12 mouse cellular contexts compared by ENCODE assay signal in the genomic region with DNA sequence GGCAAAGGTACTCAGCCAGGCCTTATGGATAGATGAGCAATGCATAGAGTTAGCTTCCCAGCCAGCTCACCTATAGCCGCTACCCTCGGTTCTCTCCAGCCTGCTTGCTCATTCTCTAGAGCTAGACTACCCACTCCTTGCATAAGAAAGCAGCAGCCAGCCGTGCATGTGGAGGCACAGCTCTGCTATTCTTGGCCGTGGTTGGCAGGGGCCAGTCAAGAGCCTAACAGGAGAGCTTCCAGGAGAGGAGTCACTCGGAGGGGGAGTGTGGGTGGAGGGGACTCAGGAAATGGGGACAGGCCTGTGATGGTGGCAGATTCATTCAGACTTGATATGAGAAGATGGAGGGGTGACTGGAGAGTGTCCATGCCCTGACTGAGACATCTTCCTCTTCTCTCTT. TPM values are rescaled to one million over a fixed set of nuclear protein-coding genes. Genes with fewer than 3 reads are reported as not detected.
A peak's percentile ranks its signal among the peaks of the same experiment; 100 is the strongest.
DNase-seq lines count a peak whose midpoint lies in the region; ATAC-seq lines count a peak whose summit lies in the region.
"Had no signal": no experiment of that assay in that cellular context is flagged by ENCODE, and none has a peak within 500 bp of the region (broad histone marks: within the 10 kb centered on the region; RNA-seq: fewer than 3 reads in every experiment).

No protein-coding gene starts in this region.

- H3K4me2 ChIP-seq in heart, embryonic 14.5 days (ENCODE audit: low read length): no peak overlapping the region
- no peak overlapping the region for H3K4me2 ChIP-seq in forebrain, embryonic 12.5 days
- H3K4me2 ChIP-seq: liver, embryonic 12.5 days had no signal

- DNase-seq in cerebellum, adult 18-20 months: peak; percentile 46 to 52
- no peak for DNase-seq in cerebellum, adult 8-10 months
- DNase-seq in layer of hippocampus, adult 8-10 months (ENCODE audit: low spot score in 2 of 2): peak; percentile 67 to 79
- no peak for DNase-seq in layer of hippocampus, adult 11-12 months (ENCODE audit: low spot score)
- peak; percentile 78 to 85 for DNase-seq in right cerebral cortex, postnatal 10 days (ENCODE audit: low spot score in 2 of 2)
- DNase-seq: kidney, postnatal 14 days; lung, postnatal 4 days had no signal

- ATAC-seq in heart, embryonic 14.5 days (ENCODE audit: insufficient number of reproducible peaks, insufficient read depth, low FRiP score, low read depth): no peak
- no peak for ATAC-seq in forebrain, embryonic 12.5 days (ENCODE audit: low FRiP score)
- ATAC-seq in megakaryocyte progenitor cell, adult 5-6 weeks (replicated peaks; ENCODE audit: poor library complexity): no peak
- ATAC-seq: liver, embryonic 12.5 days had no signal

- H3K4me1 ChIP-seq in heart, embryonic 14.5 days (ENCODE audit: control insufficient read depth in 2 of 2, insufficient read depth in 2 of 2, low read length in 2 of 2): peaks cover 30 to 65% of the 10 kb centered on the region in 2 experiments
- peaks cover 32% of the 10 kb centered on the region for H3K4me1 ChIP-seq in forebrain, embryonic 12.5 days

- H3K27ac ChIP-seq in heart, embryonic 14.5 days (replicated peaks in 1 of 2; ENCODE audit: control insufficient read depth in 1 of 2, insufficient read depth in 1 of 2, low read depth in 2 of 2, low read length in 2 of 2): peak overlapping the region in 1 of 2 experiments; percentile 33; a peak in 2 of 4 replicates
- H3K27ac ChIP-seq in forebrain, embryonic 12.5 days: no peak overlapping the region
- H3K27ac ChIP-seq: liver, embryonic 12.5 days had no signal

- H3K9me3 ChIP-seq in heart, embryonic 14.5 days (ENCODE audit: control insufficient read depth, low read length): no peaks in the 10 kb centered on the region
- no peaks in the 10 kb centered on the region for H3K9me3 ChIP-seq in forebrain, embryonic 12.5 days
- H3K9me3 ChIP-seq: liver, embryonic 12.5 days had no signal

- no peaks in the 10 kb centered on the region for H3K27me3 ChIP-seq in heart, embryonic 14.5 days (ENCODE audit: control insufficient read depth, insufficient read depth, low read length)
- no peaks in the 10 kb centered on the region for H3K27me3 ChIP-seq in forebrain, embryonic 12.5 days
- H3K27me3 ChIP-seq: liver, embryonic 12.5 days had no signal

- WGBS in heart, embryonic 14.5 days: 38% methylated on average over 5 of the region's 5 CpGs
- WGBS in forebrain, embryonic 12.5 days: 83% methylated on average over 5 of the region's 5 CpGs

- peak overlapping the region; percentile 32; the same call in 1 of the 2 replicates for H3K9ac ChIP-seq in heart, embryonic 14.5 days (ENCODE audit: low read length)
- H3K9ac ChIP-seq in forebrain, embryonic 12.5 days: no peak overlapping the region
- H3K9ac ChIP-seq: liver, embryonic 12.5 days had no signal

- H3K4me3 ChIP-seq in heart, embryonic 14.5 days (ENCODE audit: control insufficient read depth in 1 of 2, insufficient read depth in 1 of 2, low read depth in 1 of 2, low read length in 2 of 2): no peak overlapping the region
- H3K4me3 ChIP-seq in forebrain, embryonic 12.5 days (replicated peaks): no peak overlapping the region
- H3K4me3 ChIP-seq: liver, embryonic 12.5 days; myocyte had no signal

- peaks cover 63% of the 10 kb centered on the region for H3K36me3 ChIP-seq in heart, embryonic 14.5 days (ENCODE audit: control insufficient read depth, insufficient read depth, low read length)
- H3K36me3 ChIP-seq in forebrain, embryonic 12.5 days (replicated peaks): peaks cover 63% of the 10 kb centered on the region

RNA-seq across cellular contexts. Expression of gene Fkrp, which starts 7.2 kb away (rescaled TPM):
- 10 to 100 TPM; 45.2 to 50.7 (median 45.8) TPM for total RNA-seq in layer of hippocampus, adult 8-10 months (2022)
- polyA plus RNA-seq in heart, embryonic 14.5 days (2014; fragmentation: Nextera tagmentation; extraction: Ambion mirVana): 30.3 and 30.9 TPM in 2 replicates
- 30.5 and 31.4 TPM in 2 replicates for polyA plus RNA-seq in forebrain, embryonic 12.5 days (2016; fragmentation: Nextera tagmentation; extraction: Ambion mirVana)
- total RNA-seq in megakaryocyte progenitor cell, adult 5-6 weeks (2015): 11.5 and 13.1 TPM in 2 replicates
- 9.8 and 14.3 TPM in 2 replicates for total RNA-seq in megakaryocyte progenitor cell, adult 5-6 weeks (2017)

RNA-seq across cellular contexts. Expression of gene Strn4, which starts 8.0 kb away (rescaled TPM):
- 100 to 1,000 TPM; 261 to 298 (median 279) TPM for total RNA-seq in layer of hippocampus, adult 8-10 months (2022)
- 90.9 and 91.4 TPM in 2 replicates for polyA plus RNA-seq in heart, embryonic 14.5 days (2014; fragmentation: Nextera tagmentation; extraction: Ambion mirVana)
- polyA plus RNA-seq in forebrain, embryonic 12.5 days (2016; fragmentation: Nextera tagmentation; extraction: Ambion mirVana): 176 and 180 TPM in 2 replicates
- total RNA-seq in megakaryocyte progenitor cell, adult 5-6 weeks (2015): 28.2 and 39.0 TPM in 2 replicates
- 40.0 and 43.5 TPM in 2 replicates for total RNA-seq in megakaryocyte progenitor cell, adult 5-6 weeks (2017)

RNA-seq across cellular contexts. Expression of gene Prkd2, which starts 19.0 kb away (rescaled TPM):
- total RNA-seq in layer of hippocampus, adult 8-10 months (2022): 1 to 10 TPM; 5.6 to 7.8 (median 6.6) TPM
- 11.2 and 12.5 TPM in 2 replicates for polyA plus RNA-seq in heart, embryonic 14.5 days (2014; fragmentation: Nextera tagmentation; extraction: Ambion mirVana)
- polyA plus RNA-seq in forebrain, embryonic 12.5 days (2016; fragmentation: Nextera tagmentation; extraction: Ambion mirVana): 10.0 and 10.9 TPM in 2 replicates
- total RNA-seq in megakaryocyte progenitor cell, adult 5-6 weeks (2015): 6.2 and 8.8 TPM in 2 replicates
- total RNA-seq in megakaryocyte progenitor cell, adult 5-6 weeks (2017): 6.0 and 8.8 TPM in 2 replicates

RNA-seq across cellular contexts. Expression of gene Slc1a5, which starts 42.6 kb away (rescaled TPM):
- 10 to 100 TPM in 1 of 4 experiments, 1 to 10 TPM in 3; 2.5 to 11.0 (median 5.5) TPM for total RNA-seq in layer of hippocampus, adult 8-10 months (2022)
- 27.7 and 30.3 TPM in 2 replicates for polyA plus RNA-seq in heart, embryonic 14.5 days (2014; fragmentation: Nextera tagmentation; extraction: Ambion mirVana)
- 30.6 and 32.0 TPM in 2 replicates for polyA plus RNA-seq in forebrain, embryonic 12.5 days (2016; fragmentation: Nextera tagmentation; extraction: Ambion mirVana)
- 73.2 and 79.5 TPM in 2 replicates for total RNA-seq in megakaryocyte progenitor cell, adult 5-6 weeks (2015)
- 39.1 and 48.3 TPM in 2 replicates for total RNA-seq in megakaryocyte progenitor cell, adult 5-6 weeks (2017)

RNA-seq across cellular contexts. Expression of gene Dact3, which starts 51.4 kb away (rescaled TPM):
- total RNA-seq in layer of hippocampus, adult 8-10 months (2022): 100 to 1,000 TPM; 142 to 151 (median 149) TPM
- polyA plus RNA-seq in heart, embryonic 14.5 days (2014; fragmentation: Nextera tagmentation; extraction: Ambion mirVana): 13.2 and 13.8 TPM in 2 replicates
- polyA plus RNA-seq in forebrain, embryonic 12.5 days (2016; fragmentation: Nextera tagmentation; extraction: Ambion mirVana): 2.6 and 3.2 TPM in 2 replicates
- total RNA-seq in megakaryocyte progenitor cell, adult 5-6 weeks (2015): not detected in 2 replicates
- 0.04 and 0.17 TPM in 2 replicates for total RNA-seq in megakaryocyte progenitor cell, adult 5-6 weeks (2017)

Comparison
In these comparisons a context has a peak if more than half of its experiments do, and no peak if none do; other contexts are left out.
1. DNase-seq: peak in cerebellum, adult 18-20 months (2 of 2), layer of hippocampus, adult 8-10 months (2 of 2) and right cerebral cortex, postnatal 10 days (2 of 2); none in cerebellum, adult 8-10 months (single experiment) and layer of hippocampus, adult 11-12 months (single experiment).
2. RNA of gene Strn4, which starts 8.0 kb away (total RNA-seq): 261 to 298 TPM in layer of hippocampus, adult 8-10 months; 28.2 to 43.5 TPM in megakaryocyte progenitor cell, adult 5-6 weeks; every median in the first group is over 4 times any median in the second.